Mouse (Mus musculus): ENCODE measurements at regions not wholly inside any gene's neighbourhood (a gene's known extent, or its start where the extent isn't known, plus 50 kb on each side); places are given as distances from the start of the nearest gene placed in this dataset.

DNA sequence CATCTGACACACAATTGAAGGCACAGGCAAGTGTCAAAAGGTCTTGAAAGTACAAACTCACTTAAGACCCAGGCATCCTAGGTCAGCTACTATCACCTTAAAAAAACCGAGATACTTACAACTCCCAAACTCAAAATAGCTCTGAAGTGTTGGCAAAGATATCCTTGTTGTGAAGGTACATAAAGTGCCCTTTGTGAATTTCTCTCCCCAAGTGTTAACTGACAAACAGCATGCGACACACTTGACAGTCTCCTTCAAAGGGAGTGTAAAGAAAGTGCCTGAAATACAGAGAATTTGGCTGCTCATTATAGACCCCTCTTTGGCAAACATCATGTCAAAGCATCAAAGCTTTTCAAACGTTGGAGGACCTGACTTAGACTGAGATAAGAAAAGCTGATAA, 2634.2 kb downstream of the 9330182O14Rik start:
- Histone ChIP-seq H3K36me3 (ENCODE audit: control insufficient read depth, insufficient read depth, low read length) (no peaks in the 10 kb centered on the region), H3K27ac (ENCODE audit: control insufficient read depth, insufficient read depth, low read length) (no peak overlapping the region), H3K4me1 (replicated peaks; ENCODE audit: control insufficient read depth, insufficient read depth, low read length) (no peaks in the 10 kb centered on the region), H3K27me3 (ENCODE audit: control insufficient read depth, insufficient read depth, low read length) (no peaks in the 10 kb centered on the region), H3K4me3 (ENCODE audit: control insufficient read depth, insufficient read depth, low read length) (no peak overlapping the region)
- no peak for DNase-seq
- 59% methylated on average over 3 of the region's 3 CpGs for WGBS
- TF ChIP-seq POLR2A (IDR thresholded peaks at IDR 0.05; ENCODE audit: control insufficient read depth, extremely low read depth, insufficient read depth, low read length, poor library complexity) (no peak), CTCF (IDR thresholded peaks at IDR 0.05; ENCODE audit: borderline replicate concordance, control insufficient read depth, extremely low read depth, insufficient read depth, low read length, poor library complexity) (no peak)

DNA sequence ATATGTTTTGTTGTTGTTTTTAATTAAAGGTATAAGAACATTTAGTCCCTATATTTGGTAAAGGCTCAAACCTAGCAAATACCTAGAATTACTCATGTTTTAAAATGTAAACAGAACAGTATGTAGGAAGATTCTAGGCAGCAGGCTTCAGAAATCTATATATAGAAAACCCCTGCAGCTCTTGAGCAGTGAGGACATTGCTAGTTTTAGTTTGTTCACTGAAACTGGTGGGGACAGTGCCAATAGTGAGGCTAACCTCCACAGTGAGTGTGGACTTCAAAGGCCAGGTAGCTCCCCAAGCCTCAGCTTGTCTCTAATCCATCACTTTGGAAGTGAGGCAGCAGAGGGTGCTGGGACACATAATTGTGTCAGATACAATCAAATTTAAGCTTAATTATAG, 2645.7 kb downstream of the 9330182O14Rik start:
- no peaks in the 10 kb centered on the region for H3K27me3 ChIP-seq (ENCODE audit: control insufficient read depth, insufficient read depth, low read length)
- H3K36me3 ChIP-seq (ENCODE audit: control insufficient read depth, insufficient read depth, low read length), result no peaks in the 10 kb centered on the region
- no peak overlapping the region for H3K27ac ChIP-seq (ENCODE audit: control insufficient read depth, insufficient read depth, low read length)
- no peak for DNase-seq
- H3K4me1 ChIP-seq (replicated peaks; ENCODE audit: control insufficient read depth, insufficient read depth, low read length), result no peaks in the 10 kb centered on the region
- no peak overlapping the region for H3K4me3 ChIP-seq (ENCODE audit: control insufficient read depth, insufficient read depth, low read length)
- TF ChIP-seq CTCF (IDR thresholded peaks at IDR 0.05; ENCODE audit: borderline replicate concordance, control insufficient read depth, extremely low read depth, insufficient read depth, low read length, poor library complexity) (no peak), POLR2A (IDR thresholded peaks at IDR 0.05; ENCODE audit: control insufficient read depth, extremely low read depth, insufficient read depth, low read length, poor library complexity) (no peak)

DNA sequence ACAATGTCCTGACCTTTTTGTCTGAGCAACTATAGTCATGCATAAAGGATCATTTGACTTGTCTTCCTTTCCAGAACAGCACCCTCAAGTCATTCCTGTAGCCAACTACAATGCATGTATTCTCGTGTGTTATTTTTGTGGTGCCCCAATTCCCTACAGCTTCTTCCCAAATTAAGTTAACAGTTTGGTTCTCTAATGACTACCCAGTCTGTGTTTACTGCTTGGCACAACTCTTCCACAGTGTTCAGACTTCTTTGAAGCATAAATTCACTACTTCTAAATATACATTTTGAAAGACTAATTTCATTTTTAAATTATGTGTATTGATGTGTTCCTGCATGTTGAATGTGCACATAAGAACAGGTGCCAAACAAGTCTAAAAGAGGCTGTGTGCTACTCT, 2667.1 kb downstream of the 9330182O14Rik start:
- Histone ChIP-seq H3K27ac (ENCODE audit: control insufficient read depth, insufficient read depth, low read length) (no peak overlapping the region), H3K4me1 (replicated peaks; ENCODE audit: control insufficient read depth, insufficient read depth, low read length) (no peaks in the 10 kb centered on the region), H3K27me3 (ENCODE audit: control insufficient read depth, insufficient read depth, low read length) (no peaks in the 10 kb centered on the region), H3K4me3 (ENCODE audit: control insufficient read depth, insufficient read depth, low read length) (no peak overlapping the region), H3K36me3 (ENCODE audit: control insufficient read depth, insufficient read depth, low read length) (no peaks in the 10 kb centered on the region)
- no peak for DNase-seq
- no peak for TF ChIP-seq POLR2A (IDR thresholded peaks at IDR 0.05; ENCODE audit: control insufficient read depth, extremely low read depth, insufficient read depth, low read length, poor library complexity)
- TF ChIP-seq CTCF (IDR thresholded peaks at IDR 0.05; ENCODE audit: borderline replicate concordance, control insufficient read depth, extremely low read depth, insufficient read depth, low read length, poor library complexity), result no peak
- WGBS, result 92% methylated on average over 1 of the region's 1 CpGs

DNA sequence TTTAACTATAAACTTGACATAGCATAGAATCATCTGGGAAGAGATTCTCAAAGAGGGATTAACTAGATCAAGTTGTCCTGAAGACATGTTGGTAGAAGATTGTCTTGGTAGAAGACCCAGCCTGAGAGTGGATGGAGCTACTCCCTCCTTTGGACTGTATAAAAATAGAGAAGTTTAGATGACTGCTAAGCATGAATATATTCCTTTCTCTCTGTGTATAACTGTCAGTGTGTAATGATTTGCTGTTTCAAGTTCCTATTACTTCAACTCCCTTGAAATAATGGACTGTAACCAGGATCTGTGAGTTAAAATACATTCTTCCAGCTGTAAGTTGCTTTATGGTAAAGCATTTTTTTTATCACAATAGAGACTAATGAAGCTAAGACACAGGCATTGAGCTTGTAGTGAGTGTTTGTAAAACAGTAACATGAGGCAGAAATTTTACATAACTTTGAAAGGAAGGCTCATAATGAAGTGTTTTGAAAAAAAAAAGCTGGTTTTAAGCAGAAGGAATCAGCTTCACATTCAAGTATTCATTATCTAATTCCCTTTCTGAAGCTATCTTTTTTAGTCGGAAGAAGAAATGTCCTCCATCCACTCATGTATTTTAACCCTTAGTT, 2676.8 kb downstream of the 9330182O14Rik start:
- H3K4me3 ChIP-seq (ENCODE audit: control insufficient read depth, insufficient read depth, low read length), result no peak overlapping the region
- no peak for TF ChIP-seq POLR2A (IDR thresholded peaks at IDR 0.05; ENCODE audit: control insufficient read depth, extremely low read depth, insufficient read depth, low read length, poor library complexity)
- 96% methylated on average over 1 of the region's 1 CpGs for WGBS
- H3K27ac ChIP-seq (ENCODE audit: control insufficient read depth, insufficient read depth, low read length), result no peak overlapping the region
- no peak for DNase-seq
- no peaks in the 10 kb centered on the region for H3K4me1 ChIP-seq (replicated peaks; ENCODE audit: control insufficient read depth, insufficient read depth, low read length)
- H3K36me3 ChIP-seq (ENCODE audit: control insufficient read depth, insufficient read depth, low read length), result no peaks in the 10 kb centered on the region
- H3K27me3 ChIP-seq (ENCODE audit: control insufficient read depth, insufficient read depth, low read length), result no peaks in the 10 kb centered on the region

DNA sequence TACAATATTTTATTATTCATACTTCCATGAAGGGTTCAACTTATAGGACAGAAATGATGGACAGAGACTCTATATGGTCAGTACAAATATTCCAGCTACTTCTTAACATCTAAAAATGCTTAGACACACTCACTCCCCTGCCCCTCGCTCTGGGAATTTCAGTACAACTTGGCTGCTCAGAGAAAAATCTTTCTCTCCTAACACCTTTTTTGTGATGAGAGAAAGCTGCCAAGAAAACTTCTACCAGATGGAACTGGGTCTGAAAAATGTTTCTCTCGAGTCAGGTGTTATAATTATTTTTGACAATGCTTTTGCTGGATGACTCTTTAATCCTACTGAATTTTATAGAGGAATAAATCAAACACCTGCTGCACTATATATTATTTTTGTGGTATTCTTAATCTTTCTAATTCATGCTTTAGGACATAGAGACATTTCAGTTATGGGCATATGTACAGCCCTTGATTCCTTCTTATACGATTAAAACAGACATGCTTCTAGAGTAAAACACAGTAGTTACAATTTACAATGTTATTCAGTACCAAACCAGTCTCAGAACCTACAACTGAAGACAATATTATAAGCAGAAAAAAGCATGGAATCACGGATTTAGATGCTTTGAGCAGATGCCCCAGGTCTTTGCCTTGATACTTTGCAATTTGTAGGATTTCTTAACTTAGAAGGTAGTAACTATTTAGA, 2681.0 kb downstream of the 9330182O14Rik start:
- 91% methylated on average over 4 of the region's 4 CpGs for WGBS

DNA sequence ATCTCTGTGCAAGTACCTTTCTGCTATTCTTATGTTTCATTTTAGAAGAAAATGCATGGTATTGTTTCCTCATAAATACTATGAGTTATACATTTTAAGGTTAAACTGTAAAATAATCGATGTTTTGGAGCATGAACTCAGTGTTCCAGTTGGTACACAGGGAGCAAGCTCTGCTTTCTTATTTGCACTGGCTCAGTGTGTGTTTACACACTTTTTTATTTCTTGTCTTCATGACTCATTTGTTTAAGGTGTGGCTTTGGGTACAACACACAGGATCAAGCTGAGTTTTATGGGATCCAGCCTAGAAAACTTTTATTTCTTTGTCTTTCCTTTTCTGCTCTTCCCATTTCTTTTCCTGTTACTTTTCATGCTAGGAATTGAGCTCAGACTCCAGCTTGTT, 2704.7 kb downstream of the 9330182O14Rik start:
- Histone ChIP-seq H3K27me3 (ENCODE audit: control insufficient read depth, insufficient read depth, low read length) (no peaks in the 10 kb centered on the region), H3K27ac (ENCODE audit: control insufficient read depth, insufficient read depth, low read length) (no peak overlapping the region), H3K4me3 (ENCODE audit: control insufficient read depth, insufficient read depth, low read length) (no peak overlapping the region), H3K36me3 (ENCODE audit: control insufficient read depth, insufficient read depth, low read length) (no peaks in the 10 kb centered on the region), H3K4me1 (replicated peaks; ENCODE audit: control insufficient read depth, insufficient read depth, low read length) (no peaks in the 10 kb centered on the region)
- DNase-seq, result no peak
- 95% methylated on average over 1 of the region's 1 CpGs for WGBS
- TF ChIP-seq POLR2A (IDR thresholded peaks at IDR 0.05; ENCODE audit: control insufficient read depth, extremely low read depth, insufficient read depth, low read length, poor library complexity) (no peak), CTCF (IDR thresholded peaks at IDR 0.05; ENCODE audit: borderline replicate concordance, control insufficient read depth, extremely low read depth, insufficient read depth, low read length, poor library complexity) (no peak)

More for the DNA sequence above, 2681.0 kb downstream of the 9330182O14Rik start:
- Histone ChIP-seq H3K4me1 (replicated peaks; ENCODE audit: control insufficient read depth, insufficient read depth, low read length) (no peaks in the 10 kb centered on the region), H3K36me3 (ENCODE audit: control insufficient read depth, insufficient read depth, low read length) (no peaks in the 10 kb centered on the region), H3K27me3 (ENCODE audit: control insufficient read depth, insufficient read depth, low read length) (no peaks in the 10 kb centered on the region), H3K4me3 (ENCODE audit: control insufficient read depth, insufficient read depth, low read length) (no peak overlapping the region), H3K27ac (ENCODE audit: control insufficient read depth, insufficient read depth, low read length) (no peak overlapping the region)
- no peak for TF ChIP-seq POLR2A (IDR thresholded peaks at IDR 0.05; ENCODE audit: control insufficient read depth, extremely low read depth, insufficient read depth, low read length, poor library complexity)
- DNase-seq, result no peak

DNA sequence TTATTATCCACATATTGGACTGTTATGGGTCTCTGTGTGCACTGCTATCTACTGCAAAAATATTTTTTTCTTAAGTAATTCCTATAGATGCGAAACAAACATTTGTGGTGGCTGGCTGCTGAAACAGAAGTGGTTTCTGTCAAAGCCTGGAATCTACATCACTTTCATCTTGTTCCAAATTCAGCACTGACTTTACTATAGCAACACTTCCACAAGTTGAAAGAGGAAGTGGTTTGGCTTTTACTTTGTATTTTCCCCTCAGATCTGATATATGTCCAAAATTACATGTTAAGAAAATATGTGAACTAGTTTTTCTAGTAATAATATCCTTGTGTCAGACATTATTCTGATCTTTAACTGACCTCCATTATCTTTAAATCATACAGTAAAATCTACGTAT, 2715.8 kb downstream of the 9330182O14Rik start:
- no peak for DNase-seq

More for the DNA sequence above, 2715.8 kb downstream of the 9330182O14Rik start:
- H3K36me3 ChIP-seq (ENCODE audit: control insufficient read depth, insufficient read depth, low read length), result no peaks in the 10 kb centered on the region
- WGBS, result 44% methylated on average over 2 of the region's 2 CpGs
- H3K4me1 ChIP-seq (replicated peaks; ENCODE audit: control insufficient read depth, insufficient read depth, low read length), result no peaks in the 10 kb centered on the region
- H3K4me3 ChIP-seq (ENCODE audit: control insufficient read depth, insufficient read depth, low read length), result no peak overlapping the region
- no peak overlapping the region for H3K27ac ChIP-seq (ENCODE audit: control insufficient read depth, insufficient read depth, low read length)
- no peaks in the 10 kb centered on the region for H3K27me3 ChIP-seq (ENCODE audit: control insufficient read depth, insufficient read depth, low read length)
- TF ChIP-seq POLR2A (IDR thresholded peaks at IDR 0.05; ENCODE audit: control insufficient read depth, extremely low read depth, insufficient read depth, low read length, poor library complexity) (no peak), CTCF (IDR thresholded peaks at IDR 0.05; ENCODE audit: borderline replicate concordance, control insufficient read depth, extremely low read depth, insufficient read depth, low read length, poor library complexity) (no peak)
